Mouse (Mus musculus): ENCODE data around the gene Lima1.

GRCm38 (mm10) chr15:99903227-99903626 lies 28.0 kb upstream of the Lima1 start:
- TF ChIP-seq CTCF (IDR thresholded peaks at IDR 0.05; ENCODE audit: low read depth) = no peak
- TF ChIP-seq EP300 (optimal IDR thresholded peaks at IDR 0.05) = no peak

All from stomach, postnatal 0 days (tissue).